Mouse (Mus musculus): Measurements from ENCODE around the gene Olfr105-ps. TPM values are rescaled to one million over a fixed set of nuclear protein-coding genes. Genes with fewer than 3 reads are reported as not detected.

The Olfr105-ps gene
- not detected for total RNA-seq (2021)
- long read RNA-seq, experiment 1, result 0 reads
- long read RNA-seq, experiment 2, result 0 reads

- DNase-seq, result no peak
Observed at GRCm38 (mm10) chr17:37378733-37379132, at the start of gene Olfr105-ps. Olfr105-ps (plus strand) TSS chr17:37379033.

DNA sequence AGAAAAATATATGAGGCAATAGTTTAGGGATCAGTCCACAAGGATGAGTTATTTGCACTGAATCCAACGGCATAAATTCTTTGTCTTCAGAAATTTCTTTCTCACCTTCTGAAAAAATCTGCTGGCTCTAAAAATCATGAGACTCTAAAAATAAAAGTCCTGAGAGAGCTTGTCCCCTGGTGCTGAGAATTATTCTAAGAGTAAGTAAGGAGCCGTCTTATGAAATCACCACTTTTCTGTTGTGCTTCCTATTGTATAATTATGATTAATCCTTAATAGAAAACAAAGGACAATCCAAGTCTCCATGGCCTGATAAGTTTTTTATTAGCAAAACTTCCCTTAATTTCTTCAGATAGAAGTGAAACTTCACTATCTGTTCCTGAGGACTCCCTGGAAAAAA is 39.2 kb upstream of the Olfr105-ps start, which contains the start of gene Olfr103:
Gene Olfr103, minus strand, starts transcription at position 101 of the 400 bp plus-strand sequence.
- no peak for DNase-seq

- DNase-seq, result no peak
Observed at GRCm38 (mm10) chr17:37359282-37359681, 19.6 kb upstream of the Olfr105-ps start, which contains the start of gene Olfr104-ps. Olfr104-ps (plus strand) TSS chr17:37359582.

GRCm38 (mm10) chr17:37390093-37390492 is 11.3 kb downstream of the Olfr105-ps start, which contains the start of gene Olfr106-ps:
Olfr106-ps (plus strand) TSS chr17:37390393.
- no peak for DNase-seq

DNA sequence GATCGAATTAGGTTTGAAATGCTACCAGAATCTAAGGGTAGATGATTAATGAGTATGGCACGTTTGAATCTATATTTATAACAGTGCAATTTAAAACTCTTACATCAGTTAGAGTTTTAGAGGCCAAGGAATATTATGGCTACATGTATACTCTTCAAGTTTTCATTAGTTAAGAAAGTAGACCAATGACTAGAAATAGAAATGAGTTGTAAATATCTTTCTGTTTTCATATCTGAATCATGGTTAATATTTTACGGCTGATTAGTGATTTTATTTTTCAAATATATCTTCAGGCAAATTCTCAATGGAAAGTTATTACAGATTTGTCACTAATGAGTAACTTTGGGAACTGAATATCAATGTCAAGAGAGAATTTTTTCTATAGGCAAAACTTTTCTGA is 20.1 kb downstream of the Olfr105-ps start, which contains the start of gene Olfr107:
Gene Olfr107, plus strand, starts transcription at position 301 of the 400 bp plus-strand sequence.
- no peak for DNase-seq

DNA sequence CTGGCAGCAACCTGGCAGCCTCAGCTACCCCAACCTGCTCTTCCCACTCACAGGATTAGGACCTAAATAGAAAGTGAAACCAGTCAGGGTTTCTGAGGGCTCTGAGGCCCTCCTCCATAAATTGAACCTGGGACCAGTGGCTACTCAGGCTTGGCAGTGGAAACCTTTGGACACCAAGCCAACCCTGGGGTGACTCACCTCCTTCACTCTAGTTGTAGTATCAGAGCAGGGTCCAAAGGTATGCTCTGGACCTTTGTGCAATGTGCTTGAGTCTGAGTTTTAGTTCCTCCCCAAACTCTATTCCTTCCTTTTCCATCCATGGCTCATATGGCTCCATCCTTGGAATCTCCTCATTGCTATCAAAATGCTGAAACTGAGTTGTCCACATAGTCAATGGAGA is 34.5 kb downstream of the Olfr105-ps start:
- no peak for DNase-seq

Other genes with a start within 250 kb of the Olfr105-ps start
- gene Olfr93, start 217.5 kb upstream of the Olfr105-ps start, total RNA-seq (2021), result not detected
- gene Ubd, start 185.1 kb upstream of the Olfr105-ps start, total RNA-seq (2021), result 1 to 10 TPM in 1 of 2 experiments, not detected in 1; 1.2 TPM
- gene Olfr94, start 178.0 kb upstream of the Olfr105-ps start, total RNA-seq (2021), result not detected
- not detected for gene Olfr95, start 165.9 kb upstream of the Olfr105-ps start, total RNA-seq (2021)
- not detected for gene Olfr96, start 158.9 kb upstream of the Olfr105-ps start, total RNA-seq (2021)
- gene Olfr97, start 141.7 kb upstream of the Olfr105-ps start, total RNA-seq (2021), result not detected
- not detected for gene Olfr98, start 115.3 kb upstream of the Olfr105-ps start, total RNA-seq (2021)
- gene H2-M3, start 108.8 kb upstream of the Olfr105-ps start, total RNA-seq (2021), result 1 to 10 TPM; 4.1 to 5.4 TPM
- not detected for gene Olfr99, start 95.6 kb upstream of the Olfr105-ps start, total RNA-seq (2021)
- not detected for gene Olfr101, start 74.7 kb upstream of the Olfr105-ps start, total RNA-seq (2021)
- not detected for gene Olfr102, start 62.0 kb upstream of the Olfr105-ps start, total RNA-seq (2021)
- not detected for gene Olfr103, start 39.3 kb upstream of the Olfr105-ps start, total RNA-seq (2021)
- gene Olfr104-ps, start 19.5 kb upstream of the Olfr105-ps start, total RNA-seq (2021), result not detected
- not detected for gene Olfr106-ps, start 11.4 kb downstream of the Olfr105-ps start, total RNA-seq (2021)
- gene Olfr107, start 20.2 kb downstream of the Olfr105-ps start, total RNA-seq (2021), result not detected
- gene Olfr108, start 66.4 kb downstream of the Olfr105-ps start, total RNA-seq (2021), result not detected
- not detected for gene Olfr109, start 79.9 kb downstream of the Olfr105-ps start, total RNA-seq (2021)
- 1 to 10 TPM in 1 of 2 experiments, not detected in 1; 1.3 TPM for gene H2-M2, start 104.5 kb downstream of the Olfr105-ps start, total RNA-seq (2021)
- gene Olfr110, start 113.4 kb downstream of the Olfr105-ps start, total RNA-seq (2021), result not detected
- gene Olfr111, start 129.0 kb downstream of the Olfr105-ps start, total RNA-seq (2021), result not detected
- gene Olfr112, start 190.4 kb downstream of the Olfr105-ps start, total RNA-seq (2021), result not detected
- gene Olfr113, start 198.6 kb downstream of the Olfr105-ps start, total RNA-seq (2021), result not detected
- not detected for gene Olfr114, start 213.7 kb downstream of the Olfr105-ps start, total RNA-seq (2021)
- not detected for gene Olfr115, start 248.1 kb downstream of the Olfr105-ps start, total RNA-seq (2021)
- not detected for gene Olfr116, start 248.2 kb downstream of the Olfr105-ps start, total RNA-seq (2021)